Mouse (Mus musculus) c-Kit-positive CD71-positive TER-119-negative erythroid progenitor cells, embryonic 14.5 days (primary cell): ENCODE data around the gene Klhl31.
A peak's percentile ranks its signal among the peaks of the same experiment; 100 is the strongest.

Experiments
- DNase-seq: peaks from one replicate; pipeline ENCODE4 v3.0.0-alpha.2; 2013; ENCODE audit warnings: low read depth

Gene Klhl31

GRCm38 (mm10) chr9:77636450-77636951 is at the start of gene Klhl31:
Gene Klhl31 (plus strand): TSS chr9:77636500.
- no peak for DNase-seq

GRCm38 (mm10) chr9:77586806-77587591 is 49.3 kb upstream of the Klhl31 start:
- DNase-seq, result no peak

- DNase-seq, result no peak
Observed at GRCm38 (mm10) chr9:77587616-77588015, 48.7 kb upstream of the Klhl31 start.

- no peak for DNase-seq
Observed at GRCm38 (mm10) chr9:77589496-77589895, 46.8 kb upstream of the Klhl31 start.

GRCm38 (mm10) chr9:77592423-77592822 is 43.9 kb upstream of the Klhl31 start:
- no peak for DNase-seq

- no peak for DNase-seq
Observed at GRCm38 (mm10) chr9:77595006-77595626, 41.2 kb upstream of the Klhl31 start.

- peak; percentile 59 for DNase-seq
Observed at GRCm38 (mm10) chr9:77596355-77596754, 39.9 kb upstream of the Klhl31 start.

GRCm38 (mm10) chr9:77598560-77598959 is 37.7 kb upstream of the Klhl31 start:
- DNase-seq, result no peak

- DNase-seq, result no peak
Observed at GRCm38 (mm10) chr9:77602302-77603266, 33.7 kb upstream of the Klhl31 start.

GRCm38 (mm10) chr9:77603965-77604509 is 32.3 kb upstream of the Klhl31 start:
- no peak for DNase-seq

- no peak for DNase-seq
Observed at GRCm38 (mm10) chr9:77607295-77607694, 29.0 kb upstream of the Klhl31 start.

- DNase-seq, result no peak
Observed at GRCm38 (mm10) chr9:77607840-77608239, 28.5 kb upstream of the Klhl31 start.

GRCm38 (mm10) chr9:77610811-77611210 is 25.5 kb upstream of the Klhl31 start:
- DNase-seq, result no peak

- DNase-seq, result no peak
Observed at GRCm38 (mm10) chr9:77612349-77612748, 24.0 kb upstream of the Klhl31 start.

GRCm38 (mm10) chr9:77615868-77616267 is 20.4 kb upstream of the Klhl31 start:
- DNase-seq, result no peak

- DNase-seq, result no peak
Observed at GRCm38 (mm10) chr9:77616796-77617195, 19.5 kb upstream of the Klhl31 start.

- DNase-seq, result no peak
Observed at GRCm38 (mm10) chr9:77617751-77618150, 18.5 kb upstream of the Klhl31 start.

GRCm38 (mm10) chr9:77618392-77618791 is 17.9 kb upstream of the Klhl31 start:
- no peak for DNase-seq

GRCm38 (mm10) chr9:77620077-77620476 is 16.2 kb upstream of the Klhl31 start:
- no peak for DNase-seq

- DNase-seq, result no peak
Observed at GRCm38 (mm10) chr9:77620482-77620881, 15.8 kb upstream of the Klhl31 start.

GRCm38 (mm10) chr9:77622874-77623273 is 13.4 kb upstream of the Klhl31 start:
- no peak for DNase-seq
